Mouse (Mus musculus): ENCODE data around the gene Rpl13a.

DNA sequence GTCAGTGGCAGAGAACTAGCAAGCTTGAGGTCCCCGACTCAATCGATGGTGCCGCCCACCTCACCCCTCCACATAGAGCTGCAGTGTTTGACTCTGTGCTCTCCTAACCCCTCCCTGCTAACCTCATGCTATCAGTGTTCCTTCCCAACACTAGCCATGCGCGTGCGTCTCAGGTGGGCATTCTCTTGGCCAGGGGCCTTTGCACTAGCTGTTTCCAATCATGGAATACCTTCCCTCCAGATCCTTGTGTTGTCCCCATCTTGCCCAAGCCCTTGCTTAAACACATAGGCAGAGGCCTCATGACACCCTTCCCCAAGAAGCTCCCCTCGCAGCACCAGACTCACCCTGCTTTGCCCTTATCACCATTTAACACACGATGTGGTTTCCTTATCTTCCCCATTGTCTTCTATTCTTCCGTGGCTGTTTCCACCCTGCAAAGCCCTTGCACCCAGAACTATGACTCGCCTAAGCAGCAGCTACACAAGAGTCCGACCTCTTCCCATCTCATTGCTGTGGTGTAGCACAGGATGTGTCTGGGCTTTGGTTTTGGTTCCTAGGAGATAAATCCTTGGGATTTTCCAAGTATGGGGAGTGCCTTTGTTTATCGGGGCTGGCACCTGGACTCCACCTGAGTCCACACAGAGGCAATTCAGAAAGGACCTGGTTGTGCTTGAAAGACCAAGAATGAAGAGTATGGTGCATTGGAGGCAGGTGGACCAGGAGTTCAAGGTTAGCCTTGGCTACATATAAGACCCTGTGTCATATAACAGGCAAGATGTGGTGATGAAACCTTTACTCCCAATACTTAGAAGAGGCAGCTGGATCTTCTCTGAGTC lies 8.8 kb upstream of the Rpl13a start:
- TF ChIP-seq CTCF (IDR thresholded peaks at IDR 0.05; ENCODE audit: insufficient read depth, low read depth, low read length) (no peak), POLR2A (IDR thresholded peaks at IDR 0.05; ENCODE audit: insufficient read depth, low read depth, low read length) (no peak)

Measured in olfactory bulb, adult 2 months (tissue).